Mouse (Mus musculus): ENCODE data around the gene Slc18a3.

Slc18a3 gene

DNA sequence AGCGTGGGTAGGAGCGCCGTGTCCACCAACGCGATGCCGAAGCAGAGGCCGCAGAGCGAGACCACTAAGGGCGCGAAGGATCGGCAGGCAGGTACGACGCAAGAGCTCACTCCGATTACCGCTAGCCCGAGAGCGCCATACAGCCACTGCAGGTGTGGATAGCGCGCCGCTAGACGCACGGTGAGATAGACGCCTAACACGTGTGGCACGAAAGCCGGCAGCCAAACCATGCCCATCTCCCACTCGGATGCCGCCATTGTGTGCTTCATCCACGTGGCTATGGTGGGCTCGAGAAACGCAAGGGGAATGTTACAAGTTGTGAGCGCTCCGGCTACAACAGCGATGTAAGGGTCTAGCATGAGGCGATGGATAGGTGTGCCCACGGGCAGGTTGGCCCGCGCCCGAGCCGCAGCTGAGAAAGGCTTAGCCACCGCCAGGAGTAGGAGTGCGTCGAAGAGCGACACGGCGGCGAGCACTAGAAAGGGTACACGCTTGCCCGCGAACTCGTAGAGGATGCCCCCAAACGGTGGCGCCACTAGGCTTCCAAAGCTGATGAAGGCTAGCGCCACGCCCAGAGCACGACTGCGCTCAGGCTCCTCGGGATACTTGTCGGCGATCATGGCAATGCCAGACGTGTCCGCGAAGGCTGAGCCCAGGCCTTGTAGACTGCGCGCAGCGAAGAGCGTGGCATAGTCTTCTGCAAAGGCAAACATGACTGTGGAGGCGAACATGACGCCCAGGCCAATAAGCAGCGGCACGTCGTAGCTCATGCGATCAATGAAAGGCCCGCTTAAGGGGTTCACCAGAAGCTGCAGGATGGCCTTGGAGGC, 1.2 kb downstream of the Slc18a3 start:
- no peak for DNase-seq (ENCODE audit: low spot score)

- DNase-seq (ENCODE audit: low spot score) = no peak
Observed at GRCm38 (mm10) chr14:32452552-32452951, 12.1 kb downstream of the Slc18a3 start.

GRCm38 (mm10) chr14:32446989-32447388, 17.7 kb downstream of the Slc18a3 start:
- DNase-seq (ENCODE audit: low spot score) = no peak

DNA sequence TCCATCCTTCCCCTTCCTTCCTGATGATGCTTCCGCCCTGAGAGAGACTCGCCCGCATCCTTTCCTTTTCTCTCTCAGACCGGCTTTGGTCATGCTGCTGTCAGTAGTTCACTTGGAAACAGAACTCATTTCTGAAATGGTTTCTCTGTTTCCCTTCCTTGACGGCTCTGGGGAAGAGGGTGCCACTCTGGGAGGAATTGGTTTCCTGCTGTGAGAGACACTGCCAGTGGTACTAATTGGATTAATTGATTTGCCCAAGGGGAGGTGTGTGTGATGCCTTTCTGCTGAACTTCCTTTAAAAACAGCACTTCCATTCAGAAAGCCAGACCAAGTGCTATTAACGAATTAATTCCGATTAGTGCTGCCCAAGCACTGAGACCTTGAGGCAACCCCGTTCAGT, 21.2 kb downstream of the Slc18a3 start:
- no peak for DNase-seq (ENCODE audit: low spot score)

DNA sequence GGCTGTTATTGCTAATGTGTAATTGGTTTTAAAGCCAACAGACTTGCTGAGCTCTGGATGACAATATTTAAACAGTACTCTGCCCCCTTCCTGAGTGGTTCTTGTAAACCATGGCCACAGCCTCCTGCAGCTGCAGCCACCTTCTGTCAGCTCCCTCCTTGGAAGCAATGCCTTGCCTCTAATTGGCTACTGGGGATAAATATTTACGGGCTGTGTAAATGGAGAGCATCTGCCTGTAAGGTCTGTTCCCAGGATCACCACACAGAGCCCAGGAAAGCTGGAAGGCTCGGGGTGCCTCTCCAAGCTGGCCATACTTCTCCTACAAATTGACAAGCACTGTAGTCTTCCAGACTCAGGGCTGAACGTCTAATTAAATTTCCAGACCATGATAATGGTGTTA, 24.9 kb downstream of the Slc18a3 start:
- peak; percentile 7 for DNase-seq (ENCODE audit: low spot score)

DNA sequence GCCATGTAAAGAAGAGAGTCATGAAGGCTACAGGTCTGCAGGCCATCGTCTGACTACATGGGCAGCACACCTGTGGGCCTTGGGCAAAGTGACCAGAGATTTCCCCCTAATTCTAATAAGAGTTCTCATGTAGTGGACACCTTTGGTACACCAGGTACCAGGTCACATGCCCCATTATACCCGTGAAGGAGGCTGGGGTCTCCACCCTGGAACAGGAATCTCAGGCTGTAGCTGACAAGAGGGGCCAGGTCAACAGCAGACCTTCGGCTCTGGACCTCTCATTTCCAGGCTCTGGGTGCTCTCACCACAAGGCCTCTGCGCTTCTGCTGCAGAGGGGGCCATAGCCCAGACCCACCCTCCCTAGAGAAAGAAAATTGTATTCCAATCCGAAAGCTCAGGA, 25.3 kb downstream of the Slc18a3 start:
- peak; percentile 12 for DNase-seq (ENCODE audit: low spot score)

GRCm38 (mm10) chr14:32437352-32437793, 27.3 kb downstream of the Slc18a3 start:
- DNase-seq (ENCODE audit: low spot score) = peak; percentile 34

- peak; percentile 31 for DNase-seq (ENCODE audit: low spot score)
Observed at GRCm38 (mm10) chr14:32429030-32429602, 35.5 kb downstream of the Slc18a3 start.

DNA sequence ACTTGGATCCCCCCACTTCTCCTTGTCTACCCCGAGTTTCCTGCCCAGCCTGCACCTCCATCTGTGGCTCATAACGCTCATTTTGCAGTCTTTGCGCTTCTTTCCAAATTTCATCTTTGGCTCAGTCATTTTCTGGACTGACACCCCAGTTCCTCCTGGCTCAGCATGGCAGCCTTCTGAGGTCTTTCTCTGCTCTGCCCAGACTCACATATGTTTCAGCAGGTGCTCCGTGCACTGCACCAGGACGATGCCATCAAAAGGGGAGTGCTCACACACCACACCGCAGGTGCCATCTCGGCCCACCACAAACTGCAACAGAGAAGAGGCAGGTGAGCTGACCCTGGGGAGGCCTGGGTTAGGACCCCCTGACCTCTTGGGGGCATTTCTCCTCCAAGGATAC, 40.7 kb downstream of the Slc18a3 start:
- DNase-seq (ENCODE audit: low spot score) = peak; percentile 30

DNA sequence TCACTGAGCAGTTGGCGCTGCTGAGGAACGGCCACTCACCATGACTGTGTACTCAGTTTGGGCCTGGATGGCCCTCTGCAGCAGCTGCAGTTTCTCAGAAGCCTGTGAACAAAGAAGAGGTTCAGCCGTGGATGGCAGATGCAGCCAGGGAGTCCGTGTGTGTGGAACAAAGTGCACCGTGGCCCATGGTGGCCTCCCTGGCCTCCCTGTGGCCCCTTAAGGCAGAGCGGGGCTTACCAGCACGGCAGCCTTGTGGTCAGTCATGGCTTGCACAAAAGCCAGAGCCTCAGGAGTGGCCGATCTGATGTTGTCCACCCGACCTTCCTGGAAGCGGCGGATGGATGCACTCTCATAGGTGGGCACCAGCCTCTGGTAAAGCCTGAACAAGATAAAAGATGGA, 45.9 kb downstream of the Slc18a3 start:
- DNase-seq (ENCODE audit: low spot score) = no peak

All from testis, postnatal 10 days (tissue).